In genomic region chr17:47469642-47470041, GRCm38 (mm10) we compare ENCODE assay signal across 35 mouse cellular contexts. TPM values are rescaled to one million over a fixed set of nuclear protein-coding genes. Genes with fewer than 3 reads are reported as not detected.
"Had no signal": no experiment of that assay in that cellular context is flagged by ENCODE, and none has a peak within 500 bp of the region (broad histone marks: within the 10 kb centered on the region; RNA-seq: fewer than 3 reads in every experiment).

No protein-coding gene starts in this region.

- DNase-seq: left cerebral cortex, postnatal 4 days; liver; liver, embryonic 13.5 days; liver, postnatal 0 days; lung, adult 18-20 months; lung, adult 2 months; lung, embryonic 14.5 days; lung, postnatal 10 days; lung, postnatal 14 days; lung, postnatal 36 days; lung, postnatal 4 days; midbrain, embryonic 14.5 days had no signal

- H3K4me1 ChIP-seq: midbrain, embryonic 15.5 days; neural tube, embryonic 12.5 days had no signal

- H3K27ac ChIP-seq: limb, embryonic 10.5 days; limb, embryonic 12.5 days; limb, embryonic 13.5 days; limb, embryonic 15.5 days; liver, embryonic 12.5 days; liver, embryonic 13.5 days; liver, embryonic 14.5 days; liver, embryonic 15.5 days; lung, embryonic 15.5 days; macrophage; midbrain, embryonic 10.5 days; midbrain, embryonic 12.5 days; midbrain, embryonic 13.5 days; midbrain, embryonic 15.5 days; neural tube, embryonic 12.5 days had no signal

- H3K4me3 ChIP-seq: limb, embryonic 10.5 days; limb, embryonic 12.5 days; limb, embryonic 13.5 days; limb, embryonic 15.5 days; liver, embryonic 12.5 days; liver, embryonic 13.5 days; liver, embryonic 15.5 days; lung, embryonic 15.5 days; megakaryocyte, embryonic 14.5 days; midbrain, embryonic 10.5 days; midbrain, embryonic 12.5 days; midbrain, embryonic 13.5 days; midbrain, embryonic 15.5 days; myocyte; neural tube, embryonic 12.5 days had no signal

RNA-seq across cellular contexts. Expression of gene 1700001C19Rik, which starts 32.5 kb away (rescaled TPM):
- total RNA-seq: left cerebral cortex, postnatal 10 days; left cerebral cortex, postnatal 14 days; left cerebral cortex, postnatal 36 days; left cerebral cortex, postnatal 4 days; megakaryocyte, adult 5-6 weeks; megakaryocyte-erythroid progenitor cell, adult 5-6 weeks; monocyte, adult 5-6 weeks had no signal
- polyA plus RNA-seq: lung, embryonic 16.5 days; macrophage; myocyte had no signal

RNA-seq across cellular contexts. Expression of gene AI661453, which starts 33.2 kb away (rescaled TPM):
- total RNA-seq: monocyte, adult 5-6 weeks had no signal
